Mouse (Mus musculus) cerebellum, adult 9-10 months (tissue): ENCODE measurements around the gene Cyb5r2.

Experiments
- DNase-seq: peaks from one replicate; pipeline ENCODE4 v3.0.0; 2022

Cyb5r2 gene

DNA sequence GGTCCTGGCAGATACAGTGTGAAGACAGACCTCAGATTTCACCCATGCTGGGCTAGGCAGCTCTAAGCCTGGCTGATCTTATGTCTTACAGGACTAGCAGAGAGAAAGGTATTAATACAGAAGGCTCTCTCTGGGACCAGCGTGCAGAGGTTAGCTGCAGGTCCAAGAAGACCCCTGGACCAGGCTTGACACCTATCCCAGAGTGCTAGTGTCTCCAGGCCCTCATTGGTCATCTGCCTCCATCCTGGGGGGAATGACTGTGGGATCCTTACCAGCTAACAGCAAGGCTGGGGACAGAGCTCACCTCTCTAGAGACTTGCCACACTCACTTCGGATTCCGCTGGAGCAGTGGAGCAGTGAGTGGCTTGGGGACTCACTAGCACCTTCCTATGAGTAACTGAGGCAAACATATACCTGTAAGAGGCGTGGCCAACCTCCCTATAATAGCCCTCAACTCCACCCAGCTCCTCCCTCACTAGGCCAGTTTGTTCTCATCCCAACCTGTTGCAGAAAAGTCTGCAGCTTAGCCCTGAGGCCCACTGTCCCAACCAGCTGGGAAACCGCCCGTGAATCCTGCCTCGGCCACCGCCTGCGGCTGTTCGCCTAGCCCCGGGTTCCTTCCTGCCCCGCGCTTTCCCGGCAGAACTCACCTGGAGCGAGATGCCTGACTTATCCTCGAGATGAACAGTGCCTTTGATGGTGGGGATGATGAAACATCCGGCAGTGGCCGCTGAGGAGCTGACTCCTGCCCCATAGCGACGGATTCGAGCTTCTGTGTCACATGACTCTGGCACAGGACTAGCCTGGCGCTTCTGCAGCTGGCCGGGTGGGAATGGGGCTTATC lies at the start of gene Cyb5r2:
Cyb5r2 (minus strand) TSS at position 725 of the 844 bp plus-strand sequence.
- no peak for DNase-seq

DNA sequence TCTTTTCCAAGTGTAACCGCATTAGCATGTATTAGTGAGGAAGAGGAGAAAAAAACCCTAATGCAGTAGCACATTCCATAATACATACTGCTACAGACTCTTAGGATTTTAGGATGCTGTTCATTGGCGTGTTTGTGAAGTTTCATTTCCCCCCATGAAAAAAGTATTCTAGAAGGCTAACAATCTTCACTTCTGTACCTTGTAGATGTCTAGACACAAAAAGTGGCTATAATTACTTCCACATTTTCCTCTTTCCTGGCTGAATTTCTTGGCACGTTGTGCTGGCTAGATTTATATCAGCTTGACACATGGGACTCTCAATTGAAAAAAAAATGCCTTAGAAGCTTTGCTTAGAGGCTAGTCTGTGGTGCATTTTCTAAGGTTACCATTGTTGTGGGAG lies 44.3 kb upstream of the Cyb5r2 start:
- no peak for DNase-seq

DNA sequence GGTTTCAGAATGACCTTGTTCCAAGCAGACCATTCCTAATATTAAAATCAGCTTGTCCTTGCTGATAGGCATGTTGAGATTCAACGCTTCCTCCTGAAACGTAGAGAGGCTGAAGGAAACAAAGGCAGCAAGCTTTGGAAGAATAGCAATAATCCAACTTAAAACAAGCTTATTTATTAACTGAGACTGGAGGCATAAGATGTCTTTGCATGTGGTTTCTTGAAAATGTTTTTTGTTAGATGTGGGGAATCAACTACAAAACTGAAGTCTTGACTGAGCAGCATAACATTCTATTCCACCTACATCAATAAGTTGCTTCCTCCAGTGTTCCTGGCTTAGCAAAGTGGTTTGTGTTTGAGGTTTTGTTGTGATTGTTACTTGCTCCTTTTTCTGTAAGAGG lies 43.3 kb upstream of the Cyb5r2 start, which contains the start of gene Ovch2:
Ovch2 (minus strand) TSS at position 101 of the 400 bp plus-strand sequence.
- DNase-seq: no peak

DNA sequence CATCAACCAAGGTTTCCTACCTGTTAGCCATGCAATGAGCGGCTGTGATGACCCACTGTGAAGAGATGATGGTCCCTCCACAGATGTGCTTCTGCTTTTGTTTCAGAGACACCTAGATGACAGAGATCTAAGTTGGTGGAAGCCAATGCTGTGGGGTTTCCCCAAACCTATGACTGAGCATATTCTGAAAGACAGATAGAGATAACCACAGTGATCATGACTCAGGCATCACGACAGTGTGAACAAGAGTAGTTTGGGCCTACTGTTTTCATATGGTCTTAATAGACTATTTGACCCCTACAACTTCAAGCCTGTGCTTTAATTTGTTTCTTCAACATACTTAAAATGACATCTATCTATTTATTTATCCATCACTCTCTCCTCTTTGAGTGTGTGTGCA lies 38.7 kb upstream of the Cyb5r2 start:
- DNase-seq: no peak

DNA sequence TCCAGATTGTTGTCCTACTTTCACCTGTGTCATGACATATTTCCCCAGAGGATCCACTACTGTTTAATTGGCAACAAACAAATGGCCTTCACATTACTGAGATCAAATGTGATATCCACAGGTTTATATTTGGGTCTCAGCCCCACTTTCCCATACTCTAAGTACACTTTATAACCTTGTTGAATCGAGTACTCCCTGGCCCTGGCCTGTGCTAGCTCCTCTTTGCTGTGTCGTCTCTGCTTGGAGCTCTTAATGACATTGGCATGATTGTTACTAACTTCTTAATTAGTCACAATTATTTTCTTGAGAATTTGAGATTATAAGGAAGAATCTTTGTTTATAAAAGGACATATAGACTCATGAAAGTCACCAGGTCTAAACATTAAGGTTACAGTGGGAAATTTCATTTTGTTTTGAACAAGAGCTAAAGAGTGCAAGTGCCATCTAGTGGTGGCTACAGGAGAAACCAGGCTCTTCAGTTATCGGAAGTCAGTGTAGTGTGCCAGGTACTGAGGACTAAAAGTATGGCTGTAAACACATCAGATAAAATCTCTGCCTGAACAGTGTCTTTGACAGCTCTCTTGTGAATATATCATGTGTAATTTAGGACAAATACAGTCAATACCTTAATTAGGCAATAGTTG lies 30.3 kb upstream of the Cyb5r2 start:
- DNase-seq: peak; percentile 2

DNA sequence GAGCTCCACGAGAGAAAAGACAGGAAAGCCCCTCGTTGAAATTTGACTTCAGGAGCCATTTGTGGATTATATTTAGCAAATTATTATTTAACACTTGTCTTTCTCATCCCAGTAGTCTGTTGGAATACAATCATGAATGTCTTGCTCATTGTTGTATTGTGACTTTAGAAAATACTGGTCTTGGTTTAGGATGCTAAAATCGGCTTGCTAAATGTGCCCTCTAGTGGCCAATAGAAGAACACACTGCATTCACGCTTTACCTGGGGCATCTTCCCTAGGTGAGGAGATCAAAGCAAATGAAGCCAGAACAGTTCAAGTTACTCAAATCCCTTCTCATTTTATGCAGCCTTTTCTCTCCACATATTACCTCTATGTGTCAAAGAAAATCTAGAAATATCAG lies 21.8 kb upstream of the Cyb5r2 start:
- DNase-seq: peak; percentile 15

DNA sequence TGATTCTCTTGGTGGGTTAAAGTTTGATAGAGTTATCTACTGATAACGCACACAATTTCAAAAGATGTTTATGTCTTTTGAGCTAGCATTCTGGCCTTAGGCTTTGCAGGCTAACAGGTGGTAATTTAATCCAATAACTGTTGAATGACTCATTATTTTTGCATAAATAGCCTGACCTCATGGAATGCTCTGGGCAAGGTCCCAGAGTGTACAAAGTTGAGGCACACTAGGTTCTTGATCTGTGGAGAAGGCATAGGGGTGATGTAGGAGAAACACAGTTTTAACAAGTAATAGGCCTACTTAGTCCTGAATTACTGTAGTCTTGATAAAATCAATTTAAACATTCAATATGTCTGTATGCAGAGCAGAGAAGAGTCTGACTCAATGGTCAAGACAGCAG lies 20.4 kb upstream of the Cyb5r2 start:
- no peak for DNase-seq

DNA sequence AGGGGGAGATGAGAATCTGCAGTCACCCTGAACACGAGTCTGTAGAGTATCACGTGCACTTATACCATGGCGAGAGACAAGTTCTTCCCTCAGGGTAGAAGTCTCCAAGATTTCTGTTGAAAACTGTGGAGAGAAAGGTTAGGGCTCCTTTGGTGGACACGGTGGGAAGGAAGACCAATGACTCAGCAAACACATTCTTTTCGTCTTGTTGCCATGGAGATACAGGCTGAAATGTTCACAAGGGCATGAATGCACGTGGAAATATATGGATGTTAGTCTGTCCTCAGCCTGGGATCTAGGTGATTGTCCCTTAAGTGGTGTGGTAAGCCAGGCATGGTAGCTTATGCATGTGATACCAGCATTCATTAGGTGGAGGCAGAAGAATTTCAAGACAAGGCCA lies 13.0 kb upstream of the Cyb5r2 start:
- no peak for DNase-seq

DNA sequence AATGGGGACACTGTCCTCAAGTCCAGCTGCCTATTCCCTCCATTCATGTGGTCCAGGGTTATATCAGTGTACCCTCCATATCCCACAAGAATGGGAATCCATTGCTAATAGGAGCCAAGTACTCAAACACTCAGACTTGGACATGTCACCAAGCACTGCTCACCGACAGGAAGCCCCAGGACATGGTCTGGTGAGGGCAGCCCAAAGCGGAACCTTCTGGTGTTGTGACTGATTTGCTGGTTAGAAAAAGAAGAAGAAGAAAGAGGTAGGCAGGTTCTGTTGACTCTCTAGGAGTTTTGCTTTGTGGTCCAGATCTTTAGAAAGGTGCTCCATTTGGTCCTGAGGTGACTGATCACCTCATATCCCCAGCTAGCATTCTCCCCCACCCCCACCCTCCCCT lies 1.1 kb downstream of the Cyb5r2 start:
- DNase-seq: no peak

DNA sequence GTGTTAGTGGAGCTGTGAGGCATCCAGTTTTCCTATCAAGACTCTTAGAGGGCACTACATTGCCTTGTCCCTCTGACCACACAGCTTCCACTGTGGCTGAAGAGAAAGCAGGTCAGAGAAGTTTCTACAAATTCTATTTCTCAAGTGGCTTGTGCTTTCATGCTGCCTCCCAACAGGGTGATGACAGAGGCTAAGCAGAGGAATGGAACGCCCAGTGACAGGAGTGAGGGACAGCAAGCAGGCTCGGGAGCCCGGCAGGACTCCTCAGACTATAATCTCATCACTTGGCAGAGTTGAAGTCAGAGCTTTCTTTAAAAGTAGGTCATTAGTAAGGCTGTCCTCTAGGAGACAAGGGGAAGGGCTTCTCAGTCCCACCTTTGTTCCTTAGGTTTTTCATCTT lies 1.9 kb downstream of the Cyb5r2 start:
- no peak for DNase-seq

DNA sequence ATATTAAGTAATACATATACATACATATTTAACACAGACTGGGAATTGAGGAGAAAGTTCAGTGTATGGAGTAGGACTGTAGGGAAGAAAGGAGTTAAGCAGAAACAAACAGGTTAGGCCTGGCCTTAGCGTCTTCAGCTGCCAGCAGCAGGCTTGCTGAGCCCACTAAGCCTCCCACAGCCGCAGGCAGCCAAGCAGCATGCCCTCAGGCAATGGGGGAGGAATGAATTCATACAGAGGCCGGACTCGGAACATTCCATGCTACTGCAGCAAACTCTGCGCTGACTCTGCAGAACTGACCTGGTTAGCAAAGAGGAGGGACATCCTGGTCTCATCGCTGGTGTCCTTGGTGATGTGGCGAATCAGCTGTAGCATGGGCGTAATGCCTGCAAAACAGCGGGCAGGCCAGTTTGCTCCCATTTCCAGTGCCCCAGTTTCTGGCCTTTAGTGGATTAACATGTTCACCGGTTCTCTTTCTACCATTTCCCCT lies 5.8 kb downstream of the Cyb5r2 start:
- DNase-seq: no peak

DNA sequence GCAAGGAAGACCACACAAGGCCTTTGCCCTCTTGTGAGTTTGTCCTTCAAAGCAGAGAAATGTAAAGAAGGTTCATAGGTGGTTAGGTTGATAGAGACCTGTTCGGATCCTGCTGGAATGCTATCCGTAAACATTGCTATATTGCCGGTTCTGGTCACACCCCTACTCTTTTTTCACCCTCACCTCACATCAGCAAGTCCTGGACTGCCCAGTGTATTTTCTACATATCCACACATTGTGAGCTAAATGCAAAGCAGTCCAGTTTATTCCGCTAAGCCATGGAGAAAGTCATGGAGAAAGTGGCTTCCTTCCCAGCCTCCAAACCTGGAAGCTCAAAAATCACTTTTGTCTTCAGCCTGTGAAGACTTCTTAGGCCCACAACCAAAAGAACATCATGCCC lies 8.1 kb downstream of the Cyb5r2 start:
- DNase-seq: no peak

DNA sequence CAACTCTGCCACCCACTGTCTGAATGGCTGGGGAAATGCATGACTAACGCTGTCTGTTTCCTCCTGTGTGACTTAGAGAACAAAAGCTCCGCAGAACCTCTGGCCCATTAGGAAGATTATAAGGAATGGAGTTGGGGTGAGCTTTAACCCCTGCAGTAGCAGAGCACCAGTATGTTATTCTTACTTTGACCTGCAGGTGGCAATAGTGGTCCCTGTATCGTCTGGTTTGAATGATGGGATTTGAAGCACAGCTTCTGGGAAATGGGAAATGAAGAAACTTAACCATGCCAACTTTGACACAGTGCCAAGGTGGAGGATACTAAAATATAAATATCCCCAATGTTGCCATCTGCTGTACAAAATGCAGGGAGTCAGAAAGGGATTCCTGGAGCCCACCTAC lies 8.6 kb downstream of the Cyb5r2 start:
- peak; percentile 7 for DNase-seq

DNA sequence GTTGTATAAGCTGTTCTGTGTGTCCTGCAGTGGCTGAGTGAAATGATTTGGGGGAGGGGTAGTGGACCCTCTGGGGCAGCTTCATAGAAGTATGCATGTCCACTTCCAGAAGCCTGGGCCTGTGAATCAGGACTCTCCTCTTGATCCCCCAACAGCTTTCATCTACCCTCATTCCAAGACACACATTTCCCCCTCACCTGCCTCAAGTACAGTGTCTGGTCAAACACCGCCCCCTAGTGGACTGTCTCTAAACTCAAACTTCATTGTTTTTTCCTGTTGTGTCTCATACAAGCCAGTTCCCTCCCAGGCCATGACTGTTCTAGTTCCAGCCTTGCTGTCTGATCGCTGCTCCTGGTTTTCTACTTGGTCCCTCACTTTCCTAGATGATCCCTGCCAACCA lies 9.9 kb downstream of the Cyb5r2 start:
- peak; percentile 30 for DNase-seq

DNA sequence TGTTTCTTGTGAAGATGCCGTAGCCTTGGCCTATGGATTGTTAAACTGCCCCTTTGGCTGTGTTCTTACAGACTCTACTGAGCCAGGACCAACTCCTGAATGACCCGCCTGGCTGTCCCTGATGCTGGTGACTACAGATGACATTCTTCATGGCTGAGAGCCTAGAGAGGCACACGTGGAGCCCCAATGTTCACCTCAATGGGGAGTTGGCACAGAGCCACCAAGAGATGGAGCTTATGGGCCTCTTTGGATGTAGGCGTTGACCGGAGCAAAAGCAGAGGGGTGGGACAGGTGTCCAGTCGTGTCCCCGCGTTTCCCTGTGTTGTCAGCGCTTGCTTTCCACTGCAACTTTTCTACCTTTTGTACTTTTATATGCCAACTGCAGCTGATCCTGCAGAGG lies 10.4 kb downstream of the Cyb5r2 start:
- DNase-seq: peak; percentile 5

DNA sequence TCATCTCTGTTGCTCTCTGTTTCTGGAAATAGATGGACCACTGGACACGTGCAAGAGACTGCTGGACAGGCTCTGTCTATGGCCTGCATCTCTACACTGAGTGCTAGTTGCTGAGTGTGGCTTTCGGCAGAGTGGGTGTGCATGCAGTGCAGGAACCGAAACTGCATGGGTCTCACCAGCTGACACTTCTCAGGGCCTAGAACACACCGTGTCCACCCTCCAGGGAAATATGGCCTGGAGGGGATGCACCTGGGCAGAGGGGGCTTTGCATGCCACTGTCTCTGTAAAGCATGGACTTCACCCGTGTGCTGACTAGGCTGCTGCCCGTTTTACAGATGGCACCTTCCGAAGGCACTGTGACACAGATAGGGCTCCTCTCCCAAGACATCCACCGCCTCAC lies 11.8 kb downstream of the Cyb5r2 start:
- no peak for DNase-seq

DNA sequence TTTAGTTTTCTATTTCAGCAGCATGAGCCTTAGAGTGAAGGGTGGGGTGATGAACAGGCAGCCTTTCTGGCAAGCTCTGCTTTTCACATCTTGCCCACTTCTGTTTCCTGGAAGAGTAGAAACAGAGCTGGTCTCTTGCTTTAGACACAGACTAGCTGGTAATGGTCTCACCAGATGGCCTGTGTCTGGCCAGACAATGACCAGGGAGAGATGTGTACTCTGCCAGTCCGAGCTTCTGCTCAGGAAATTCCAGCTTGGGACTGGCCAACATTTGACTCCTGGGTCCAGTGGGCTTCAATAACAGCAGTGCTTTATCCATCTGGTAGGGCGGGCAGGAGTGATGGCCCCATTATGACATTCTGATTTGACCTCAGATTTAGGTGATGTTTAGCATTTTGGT lies 12.7 kb downstream of the Cyb5r2 start:
- DNase-seq: no peak

DNA sequence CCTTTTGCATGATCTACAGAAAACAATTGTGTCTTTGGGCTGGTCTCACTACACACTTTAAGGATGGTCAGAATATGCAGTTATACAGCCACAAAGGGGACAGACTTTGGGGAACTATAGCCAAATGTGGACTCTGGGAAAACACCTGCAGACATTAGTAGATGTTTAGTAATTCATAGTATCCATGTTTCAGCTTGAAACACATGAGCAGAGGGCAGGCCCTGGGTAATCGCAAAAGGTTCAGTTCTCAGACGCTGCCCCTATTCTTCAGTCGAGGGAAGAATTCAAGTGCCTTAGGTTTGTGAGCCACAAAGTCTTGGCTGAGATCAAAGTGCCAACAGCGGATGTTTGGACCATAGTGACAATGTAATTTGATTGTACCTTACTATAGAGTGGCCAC lies 13.4 kb downstream of the Cyb5r2 start:
- DNase-seq: no peak

DNA sequence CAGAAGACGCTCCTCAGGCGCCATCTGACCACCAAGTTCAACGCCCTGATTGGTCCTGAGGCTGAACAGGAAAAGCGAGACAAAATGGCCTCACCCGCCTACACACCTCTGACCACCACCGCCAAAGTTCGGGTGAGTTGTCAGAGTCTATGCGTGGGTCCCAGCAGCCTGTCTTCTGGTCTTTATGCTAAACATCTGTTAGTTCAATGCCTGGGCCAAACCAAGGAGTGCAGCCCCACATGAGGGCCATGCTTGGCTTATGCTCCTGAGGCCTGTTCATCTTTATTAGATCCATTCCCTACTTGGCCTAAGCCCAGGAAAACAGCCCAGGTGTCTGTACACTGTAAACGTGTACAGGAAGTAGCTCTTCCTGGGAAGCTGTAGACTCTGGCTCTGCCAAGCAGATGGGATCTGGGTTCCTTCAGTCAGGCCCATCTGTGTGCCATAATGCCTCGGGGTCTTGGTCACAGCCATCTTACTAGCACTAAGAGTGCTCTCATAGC lies 14.8 kb downstream of the Cyb5r2 start:
- no peak for DNase-seq

DNA sequence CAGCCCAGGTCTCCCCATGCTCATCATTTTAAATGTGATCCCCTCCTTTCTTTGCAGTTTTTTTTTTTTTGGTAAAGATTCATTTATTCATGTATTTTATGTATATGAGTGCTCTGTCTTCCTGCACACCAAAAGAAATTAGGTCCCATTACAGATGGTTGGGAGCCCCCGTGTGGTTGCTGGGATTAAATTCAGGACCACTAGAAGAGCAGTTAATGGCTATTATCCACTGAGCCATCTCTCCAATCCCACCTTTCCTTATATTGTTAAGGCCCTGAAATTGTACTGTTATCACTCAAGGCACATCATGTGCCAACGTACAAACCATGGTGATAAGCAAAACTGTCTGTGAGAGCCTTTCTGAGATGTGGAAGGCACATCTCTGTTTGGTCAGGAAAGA lies 19.1 kb downstream of the Cyb5r2 start:
- no peak for DNase-seq

DNA sequence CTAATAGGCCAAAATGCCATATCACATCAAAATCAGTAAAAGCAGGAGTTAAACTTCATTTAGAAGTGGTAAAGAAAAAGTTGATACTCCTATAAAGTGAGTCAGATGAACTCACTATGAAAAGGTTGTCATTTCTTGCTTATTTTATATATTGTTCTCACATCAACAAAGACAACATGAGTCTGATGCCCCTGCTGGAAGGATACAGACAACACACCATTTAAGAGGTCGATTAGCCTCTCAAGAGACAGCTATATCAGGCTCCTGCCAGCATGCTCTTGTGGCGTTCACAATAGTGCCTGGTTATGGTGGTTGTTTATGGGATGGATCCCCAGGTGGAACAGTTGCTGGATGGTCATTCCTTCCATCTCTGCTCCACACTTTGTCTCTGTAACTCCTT lies 24.7 kb downstream of the Cyb5r2 start:
- DNase-seq: no peak

DNA sequence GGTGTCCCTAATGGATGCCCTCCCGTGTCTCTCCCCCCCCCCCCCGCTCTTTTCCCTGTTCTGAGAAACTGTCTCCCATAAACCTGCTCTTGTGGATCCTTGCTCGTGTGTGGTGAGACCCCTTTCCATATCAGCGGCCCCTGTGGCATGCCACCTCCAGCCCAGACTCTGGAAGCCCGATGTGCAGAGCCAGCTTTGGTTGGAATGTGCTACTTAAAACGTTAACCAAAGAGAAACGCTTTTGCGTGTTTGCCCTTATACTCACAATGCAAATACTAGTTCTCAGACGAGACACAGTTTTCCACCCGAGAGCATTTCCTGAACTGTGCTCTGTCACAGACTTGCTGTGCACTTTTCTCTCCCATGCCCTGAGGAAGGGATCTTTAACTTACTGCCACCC lies 27.2 kb downstream of the Cyb5r2 start:
- DNase-seq: no peak

DNA sequence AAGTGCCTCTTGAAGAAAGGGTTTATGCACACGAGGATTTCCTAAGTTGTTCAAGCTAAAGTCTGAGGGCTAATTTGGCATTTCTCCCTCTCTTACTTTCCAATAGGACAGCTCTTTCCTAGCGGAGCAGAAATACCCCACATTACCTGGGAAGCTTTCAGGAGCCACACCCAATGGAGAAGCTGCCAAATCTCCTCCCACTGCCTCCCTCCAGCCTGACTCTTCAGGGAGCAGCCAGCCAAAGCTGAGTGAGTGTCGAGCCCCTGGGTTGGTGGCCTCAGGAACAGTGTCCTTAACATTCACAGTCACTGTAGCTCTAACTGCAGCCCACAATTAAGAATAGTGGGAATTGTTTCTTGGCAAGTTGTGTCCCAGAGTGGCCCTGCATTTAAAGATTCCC lies 30.3 kb downstream of the Cyb5r2 start:
- no peak for DNase-seq

DNA sequence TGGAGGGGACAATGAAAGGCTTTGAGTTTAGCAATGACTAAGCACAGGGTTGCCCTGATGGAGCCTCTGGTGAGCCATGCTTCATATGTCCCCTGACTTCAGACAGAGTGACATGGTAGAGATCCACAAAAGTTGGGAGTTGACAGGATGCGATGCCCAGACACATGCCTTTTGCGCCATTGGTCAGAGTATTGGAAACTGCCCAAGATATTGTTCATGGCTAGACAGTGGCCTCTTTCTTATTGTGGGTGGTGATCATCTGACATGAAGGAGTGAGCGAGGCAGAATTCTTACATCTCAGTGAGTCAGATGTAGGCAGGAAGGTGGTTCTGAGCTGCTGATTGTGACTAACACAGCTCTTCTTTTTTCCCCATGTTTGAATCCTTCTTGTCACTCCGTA lies 35.3 kb downstream of the Cyb5r2 start:
- DNase-seq: no peak
